Mouse (Mus musculus) bone marrow macrophage, adult 2 months (primary cell): ENCODE results near the gene Sh3d19.

Experiments used
- CTCF ChIP-seq: IDR thresholded peaks from 2 replicates; pipeline ENCODE4 v1.5.1; 2012; ENCODE audit warnings: low read depth, mild to moderate bottlenecking, low read length, moderate library complexity
- POLR2A ChIP-seq: IDR thresholded peaks from 2 replicates; pipeline ENCODE4 v1.6.1; 2012; ENCODE audit warnings: mild to moderate bottlenecking, low read depth, low read length, borderline replicate concordance

- TF ChIP-seq CTCF (no peak), POLR2A (no peak)
Observed at GRCm38 (mm10) chr3:86093213-86093845, 122.4 kb downstream of the Sh3d19 start.
